Mouse (Mus musculus) left cerebral cortex, postnatal 14 days (tissue): ENCODE data around the gene Shisa4. TPM values are rescaled to one million over a fixed set of nuclear protein-coding genes. Genes with fewer than 3 reads are reported as not detected.
"Not testable (repeated sequence)": the region's sequence is repeated elsewhere in the genome, so short reads cannot be mapped to it uniquely, and the experiment has no call there.

ENCODE experiments used
- DNase-seq, 2 experiments: peaks; one replicate each; pipeline ENCODE4 v3.0.0; 2021 to 2022; ENCODE audit warnings: low spot score in 2 of 2, mixed read lengths in 1 of 2
- intact Hi-C: fragments of 180-260 bp; cut with DNase I; formaldehyde crosslinking; loops from one replicate; pipeline ENCODE4 v1.15.1; 2025
- long read RNA-seq, 2 experiments: library from polyadenylated mRNA; stranded (forward); transcript quantifications; one replicate each; pipeline ENCODE4 v2.0.0; 2021
- total RNA-seq, 2 experiments: library from RNA; stranded (reverse); gene quantifications; 2 replicates each; pipeline ENCODE4 v1.2.3; 2021

Shisa4 gene
- total RNA-seq: 100 to 1,000 TPM; 159 to 165 TPM
- long read RNA-seq, experiment 1, transcript Shisa4-202 (2 exons, 851 nt): minor isoform, 5 of 180 reads
- long read RNA-seq, experiment 1, transcript Shisa4-201 (5 exons, 1,763 nt): major isoform, 131 of 180 reads
- long read RNA-seq, experiment 1, transcript Shisa4-203 (3 exons, 1,404 nt): minor isoform, 11 of 180 reads
- long read RNA-seq, experiment 1, partial matches to known transcripts: 17 of 180 reads
- long read RNA-seq, experiment 1, other reads (novel, unspliced or antisense): 16 of 180 reads
- long read RNA-seq, experiment 2, transcript Shisa4-201 (5 exons, 1,763 nt): major isoform, 97 of 127 reads
- long read RNA-seq, experiment 2, transcript Shisa4-202 (2 exons, 851 nt): minor isoform, 5 of 127 reads
- long read RNA-seq, experiment 2, transcript Shisa4-203 (3 exons, 1,404 nt): minor isoform, 5 of 127 reads
- long read RNA-seq, experiment 2, partial matches to known transcripts: 7 of 127 reads
- long read RNA-seq, experiment 2, other reads (novel, unspliced or antisense): 13 of 127 reads

DNA sequence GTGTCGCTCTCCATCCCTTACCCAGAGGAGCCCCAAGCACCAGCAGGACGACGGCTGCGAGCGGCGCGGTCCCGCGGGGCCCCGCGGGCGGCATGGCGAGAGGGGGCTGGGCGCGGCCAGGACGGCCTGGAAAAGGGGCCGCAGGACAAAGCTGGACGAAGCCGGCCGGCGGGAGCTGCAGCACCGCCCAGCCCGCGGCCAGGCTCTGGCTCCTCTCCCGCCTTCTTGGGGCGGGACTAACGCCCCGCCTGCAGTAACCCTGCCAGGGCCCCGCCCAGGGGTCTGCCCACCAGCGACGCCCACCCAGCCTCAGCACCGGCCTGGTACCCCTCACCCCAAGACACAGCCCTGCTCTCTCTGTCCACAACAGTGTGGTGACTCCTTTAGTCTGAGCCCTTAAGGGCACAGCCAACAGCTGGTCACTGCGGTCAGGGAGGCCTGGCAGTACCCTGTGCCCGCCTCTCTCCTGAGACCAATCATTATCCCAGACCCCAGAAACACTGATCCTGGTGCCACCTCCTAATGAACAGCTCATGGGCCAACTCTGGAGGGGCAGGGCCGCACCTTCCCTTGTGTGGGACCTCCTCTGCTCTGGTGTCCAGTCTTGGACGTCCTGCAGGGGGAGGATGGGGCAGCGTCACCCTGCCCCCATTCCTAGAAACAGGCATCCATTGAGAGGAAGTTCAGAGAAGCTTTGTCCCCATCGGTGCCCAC, at the start of gene Shisa4:
Gene Shisa4, minus strand, starts transcription at position 370 of the 714 bp plus-strand sequence.
- DNase-seq: peak; percentile 76 to 82
- intact Hi-C loops: loop anchor here (5.0 kb wide), 1 partner anchor 228 kb away; the partner anchor contains the start of gene Arl8a

DNA sequence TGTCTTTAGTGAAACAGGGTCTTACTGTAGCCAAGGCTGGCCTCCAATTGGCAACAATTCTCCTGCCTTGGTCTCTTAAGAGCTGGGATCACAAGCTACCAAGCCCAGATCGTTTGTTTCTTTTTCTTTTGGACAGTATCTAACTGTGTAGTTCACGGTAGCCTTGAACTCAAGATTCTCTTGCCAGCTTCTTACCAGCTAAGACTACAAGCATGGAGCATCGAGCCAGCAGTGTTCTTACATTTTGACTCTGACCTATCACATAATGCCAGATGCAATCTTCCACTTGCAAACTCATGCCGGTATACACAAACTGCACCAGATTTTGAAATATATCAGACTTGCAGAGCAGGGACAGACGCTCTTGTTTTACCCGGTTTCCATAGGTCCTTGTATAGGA, 47.7 kb upstream of the Shisa4 start:
- intact Hi-C loops: no loop called here

DNA sequence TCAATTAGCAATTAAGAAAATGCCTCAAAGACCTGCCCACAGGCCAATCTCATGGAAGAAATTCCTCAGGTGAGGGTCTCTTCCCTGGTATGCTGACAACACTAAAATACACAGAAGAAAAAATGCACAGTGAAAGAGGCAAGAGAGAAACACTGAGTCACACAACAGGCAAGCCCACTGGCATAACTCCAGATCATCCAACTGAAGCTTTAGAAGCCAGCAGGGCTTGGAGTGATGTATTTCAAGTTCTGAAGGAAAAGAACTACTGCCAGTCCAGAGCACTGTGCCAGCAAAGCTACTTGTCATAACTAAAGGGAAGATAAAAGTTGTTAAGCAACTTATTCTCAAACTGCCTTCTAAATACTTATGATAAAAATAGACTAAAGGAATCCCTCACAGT, 39.0 kb upstream of the Shisa4 start:
- peak; percentile 53 to 58 for DNase-seq
- intact Hi-C loops: no loop called here

More for the DNA sequence above, 47.7 kb upstream of the Shisa4 start:
- DNase-seq: no peak

DNA sequence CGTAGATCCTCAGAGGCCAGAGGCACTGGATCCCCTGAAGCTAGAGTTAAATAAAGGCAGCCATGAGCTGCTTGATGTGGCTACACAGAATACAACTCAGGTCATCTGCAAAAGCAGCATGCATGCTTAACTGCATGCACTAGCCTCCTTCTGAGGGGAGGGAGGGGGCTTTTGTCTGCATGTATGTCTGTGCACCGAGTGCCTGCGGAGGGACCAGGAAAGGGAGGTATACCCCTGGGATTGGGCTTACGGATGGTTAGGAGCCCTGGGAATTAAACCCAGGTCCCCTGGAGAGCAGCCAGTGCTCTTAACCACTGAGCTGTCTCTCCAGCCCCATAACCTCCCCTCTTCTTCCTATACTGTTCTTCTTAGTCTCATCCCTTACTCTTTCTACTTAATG, 37.1 kb upstream of the Shisa4 start:
- no peak for DNase-seq
- intact Hi-C loops: no loop called here

DNA sequence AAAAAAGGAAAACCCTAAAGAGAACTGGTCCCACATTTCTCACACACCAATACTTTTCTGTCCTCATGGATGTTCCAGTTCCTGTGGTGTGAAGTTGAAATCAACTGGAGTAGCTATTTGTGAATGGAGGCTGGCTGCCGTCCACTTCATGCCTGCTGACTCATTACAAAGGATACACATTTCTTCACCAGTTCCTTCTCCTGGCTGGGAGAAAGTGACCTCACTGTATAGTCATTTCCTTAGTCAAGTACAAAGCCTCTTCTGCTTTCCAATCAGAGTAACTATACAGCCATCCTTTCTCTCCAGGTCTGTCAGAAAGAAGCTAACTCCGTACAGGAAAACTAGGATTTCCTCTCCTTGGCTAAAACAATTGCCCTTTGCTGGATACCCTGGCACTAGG, 35.9 kb upstream of the Shisa4 start:
- peak; percentile 49 to 62 for DNase-seq
- intact Hi-C loops: no loop called here

DNA sequence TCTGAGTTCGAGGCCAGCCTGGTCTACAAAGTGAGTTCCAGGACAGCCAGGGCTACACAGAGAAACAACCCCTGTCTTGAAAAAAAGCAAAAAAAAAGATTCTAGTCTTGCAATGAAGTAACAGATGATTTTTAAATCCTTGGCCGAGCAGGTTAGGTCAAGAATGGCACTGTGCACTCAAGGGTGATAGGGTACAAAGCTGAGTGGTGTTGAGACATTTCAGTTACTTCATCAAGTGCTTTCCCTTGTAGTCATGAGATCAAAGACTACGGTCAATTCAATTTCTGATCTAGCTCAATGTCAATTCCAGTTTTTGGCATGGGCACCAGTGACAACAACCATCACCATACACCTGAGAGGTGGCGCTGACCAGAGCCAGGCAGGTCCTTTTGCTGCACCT, 33.9 kb upstream of the Shisa4 start:
- intact Hi-C loops: no loop called here
- no peak for DNase-seq

DNA sequence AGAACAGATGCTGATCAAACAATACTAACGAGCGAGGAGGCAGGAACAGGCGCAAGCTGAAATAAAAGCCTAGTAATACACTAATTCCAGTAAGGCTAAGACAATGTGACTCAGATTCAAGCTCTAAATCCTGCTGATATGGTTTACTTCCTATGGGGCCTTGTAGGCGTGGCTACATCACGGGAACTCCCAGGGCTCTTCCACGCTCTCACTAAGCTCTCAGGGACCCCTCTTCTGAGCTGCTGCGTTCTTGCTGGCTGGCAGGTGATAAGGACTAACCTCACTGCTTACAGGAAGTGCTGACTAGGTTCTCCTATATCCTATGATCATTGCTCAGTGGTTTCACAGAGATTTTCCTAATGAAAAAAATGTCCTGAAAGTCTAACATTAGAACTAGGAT, 30.3 kb upstream of the Shisa4 start:
- intact Hi-C loops: no loop called here
- no peak for DNase-seq

DNA sequence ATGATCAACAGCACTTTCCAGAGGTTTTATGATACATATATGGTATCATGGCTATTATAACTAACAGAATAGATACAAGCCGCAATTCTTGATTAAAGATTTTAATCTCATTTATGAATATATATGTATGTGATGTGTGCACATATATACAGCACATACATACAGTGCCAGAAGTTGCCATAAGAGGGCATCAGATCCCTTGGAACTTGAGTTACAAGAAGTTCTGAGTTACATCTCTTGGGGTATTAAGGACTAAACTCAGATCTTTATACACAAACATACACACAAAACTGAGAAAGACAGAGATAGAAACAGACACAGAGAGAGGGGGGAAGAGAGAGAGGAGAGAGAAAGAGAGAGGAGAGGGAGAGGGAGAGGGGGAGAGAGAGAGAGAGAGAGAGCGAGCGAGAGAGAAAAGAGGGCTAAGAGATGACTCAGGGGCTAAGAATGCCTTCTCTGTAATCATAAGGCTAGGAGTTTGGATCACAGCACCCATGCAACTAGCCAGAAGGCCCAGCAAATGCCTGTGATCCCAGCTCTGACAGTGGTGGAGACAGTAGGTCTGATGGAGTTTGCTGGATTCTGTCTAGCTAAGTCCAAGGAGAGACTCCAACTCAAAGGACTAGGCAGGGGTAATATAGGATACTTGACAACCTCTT, 26.5 kb upstream of the Shisa4 start:
- intact Hi-C loops: loop anchor here (5.0 kb wide), 1 partner anchor 51 kb away; no protein-coding TSS in a partner anchor
- no peak for DNase-seq

DNA sequence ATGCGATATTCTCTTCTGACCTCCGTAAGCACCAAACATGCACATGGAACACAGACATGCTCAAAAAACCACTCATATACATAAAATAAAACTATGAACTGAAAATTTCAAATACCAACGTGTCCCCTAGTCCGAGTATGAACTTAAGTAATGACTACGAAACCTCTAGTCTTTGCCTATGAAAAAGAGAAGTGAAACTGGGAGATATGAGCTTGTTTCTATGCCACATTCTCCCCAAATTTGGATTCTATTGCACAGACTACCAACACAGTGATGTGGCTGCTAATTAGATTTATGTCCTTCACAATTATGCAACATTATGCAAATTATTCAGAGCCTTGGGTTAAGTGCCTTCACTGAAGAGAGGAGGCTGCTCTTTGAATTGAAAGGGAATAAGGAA, 24.4 kb upstream of the Shisa4 start:
- intact Hi-C loops: no loop called here

DNA sequence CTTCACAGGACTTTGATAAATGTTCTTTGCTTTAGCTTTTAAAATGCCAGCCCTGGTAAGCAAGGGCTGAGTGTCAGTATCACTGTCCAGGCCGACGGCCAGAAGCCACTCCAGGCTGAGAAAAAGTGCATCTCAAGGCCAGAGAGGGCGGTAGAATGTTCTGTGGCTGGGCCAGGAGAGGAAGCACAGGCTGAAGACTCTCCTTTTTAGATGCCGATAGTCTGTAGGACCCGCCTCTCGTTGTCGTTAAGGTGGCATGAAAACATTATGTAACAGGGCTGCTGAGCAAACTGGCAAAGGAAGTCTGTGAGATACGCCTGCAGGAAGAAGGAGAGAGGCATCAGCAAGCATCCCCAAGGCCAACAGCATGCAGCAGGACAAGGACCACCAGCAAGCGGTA, 10.1 kb upstream of the Shisa4 start:
- intact Hi-C loops: no loop called here
- no peak for DNase-seq

More for the DNA sequence above, 24.4 kb upstream of the Shisa4 start:
- DNase-seq: no peak

DNA sequence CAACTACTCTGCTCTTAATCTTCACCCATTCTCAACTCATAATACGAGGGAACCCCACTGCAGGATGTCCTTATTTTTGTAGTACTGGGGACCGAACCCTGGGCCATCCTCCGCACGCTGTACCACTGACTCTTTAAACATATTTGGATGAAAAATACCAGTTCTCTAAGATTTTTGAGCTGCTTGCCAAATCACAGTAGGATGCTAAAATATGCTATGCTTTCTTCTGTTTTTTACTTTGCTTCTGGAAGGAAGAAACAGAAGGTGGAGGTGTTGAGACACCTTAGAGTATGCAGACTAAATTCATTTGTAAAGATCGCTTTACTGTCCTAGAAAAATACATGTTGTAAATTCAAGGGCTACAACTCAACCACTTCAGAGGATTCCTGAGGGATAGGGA, 9.1 kb upstream of the Shisa4 start:
- DNase-seq: no peak
- intact Hi-C loops: no loop called here

DNA sequence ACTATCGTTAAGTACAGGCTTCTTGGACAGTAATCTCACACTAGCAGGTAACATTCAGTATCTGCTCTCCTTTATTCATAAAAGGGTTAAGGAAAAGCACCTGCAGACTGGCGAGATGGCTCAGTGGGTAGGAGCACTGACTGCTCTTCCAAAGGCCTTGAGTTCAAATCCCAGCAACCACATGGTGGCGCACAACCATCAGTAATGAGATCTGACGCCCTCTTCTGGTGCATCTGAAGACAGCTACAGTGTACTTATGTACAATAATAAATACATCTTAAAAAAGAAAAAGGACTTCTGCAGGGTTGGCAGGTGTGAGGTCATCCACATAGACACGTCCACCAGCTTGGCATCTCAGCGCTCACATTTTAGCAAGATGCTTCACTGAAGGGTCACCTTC, 6.5 kb upstream of the Shisa4 start:
- intact Hi-C loops: not testable (repeated sequence)

DNA sequence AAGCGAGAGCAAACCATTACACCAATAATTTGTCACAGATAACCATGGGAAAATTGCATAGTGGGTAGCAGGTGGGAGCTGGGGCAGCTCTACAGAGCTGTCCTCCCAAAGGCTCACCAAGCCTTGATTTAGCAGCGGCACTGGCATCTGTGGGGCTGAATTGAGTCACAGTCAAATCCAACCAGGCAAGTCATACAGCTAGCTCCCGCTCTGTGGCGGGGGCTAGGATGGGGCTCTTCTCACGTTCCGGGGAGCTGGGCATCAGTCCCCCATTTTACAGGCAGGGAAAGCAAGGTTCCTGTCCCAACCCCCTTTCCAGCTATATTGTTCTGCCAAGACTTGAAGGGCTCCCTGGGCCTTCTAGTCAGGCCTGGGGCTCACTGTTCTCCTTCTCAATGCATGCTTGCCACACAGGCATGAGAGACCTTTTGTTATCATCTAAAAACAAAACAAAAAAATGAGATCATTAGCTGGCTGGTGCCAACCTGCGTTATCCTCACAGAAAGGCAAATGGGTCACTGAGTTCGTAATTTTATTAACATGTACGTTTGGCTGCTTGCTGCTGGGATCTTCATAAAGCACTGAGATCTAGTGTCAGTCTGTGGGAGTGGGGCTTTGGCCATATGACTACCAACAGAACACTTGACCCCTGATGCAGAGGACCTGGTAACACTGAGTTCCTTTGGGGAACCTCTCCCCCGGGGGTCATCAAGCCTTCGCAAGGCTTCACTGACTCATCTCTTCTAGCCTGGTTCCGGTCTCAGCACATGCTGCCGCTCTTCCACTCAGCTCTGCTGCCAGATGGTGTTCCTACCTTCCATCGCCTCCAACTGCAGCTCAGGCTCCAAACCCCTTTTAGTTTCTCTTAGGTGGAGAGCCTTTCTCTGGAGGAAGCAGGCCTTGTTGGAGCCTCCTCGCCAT, 5.3 kb upstream of the Shisa4 start:
- intact Hi-C loops: no loop called here
- peak in 1 of 2 experiments; percentile 61 for DNase-seq

More for the DNA sequence above, 6.5 kb upstream of the Shisa4 start:
- not testable (repeated sequence) for DNase-seq

DNA sequence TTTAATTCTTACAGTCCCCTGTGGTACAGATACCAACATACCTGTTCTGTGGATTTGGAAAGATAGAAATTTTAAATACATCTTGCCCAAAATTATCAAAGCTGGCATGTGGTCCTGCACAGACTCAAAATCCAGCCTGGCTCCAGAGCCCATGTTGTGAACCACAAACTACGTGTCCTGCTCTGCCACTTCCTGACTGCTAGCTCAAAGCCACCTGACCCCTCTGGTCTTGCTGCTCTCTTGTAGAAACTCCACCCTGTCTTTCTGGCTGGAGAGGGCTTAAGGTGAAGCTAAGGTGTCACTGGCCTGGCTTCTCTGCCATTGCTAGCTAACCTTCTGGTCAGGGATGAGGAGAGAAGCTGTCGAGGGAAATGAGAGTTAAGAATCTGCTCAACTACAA, 4.0 kb upstream of the Shisa4 start:
- no peak for DNase-seq
- intact Hi-C loops: no loop called here

DNA sequence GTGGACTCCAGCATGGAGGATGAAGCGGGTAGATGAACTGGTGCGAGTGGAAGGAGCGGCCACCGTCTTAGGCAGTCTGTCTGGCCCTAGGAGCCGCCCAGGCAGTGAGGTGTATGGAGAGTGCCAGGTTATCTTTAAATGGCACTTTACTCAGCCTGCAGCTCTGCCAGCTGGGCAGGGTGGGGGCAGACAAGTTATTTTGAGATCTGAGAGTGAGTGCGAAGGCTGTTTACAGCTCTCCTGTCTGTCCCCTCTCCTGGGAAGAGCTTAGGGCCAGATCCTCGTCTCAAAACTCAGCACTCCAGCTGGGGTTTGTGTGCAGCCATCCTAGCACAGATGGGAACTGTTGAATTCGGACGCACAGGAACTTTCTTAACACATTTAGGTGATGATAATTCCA, 3.5 kb upstream of the Shisa4 start:
- peak; percentile 51 to 75 for DNase-seq
- intact Hi-C loops: no loop called here

DNA sequence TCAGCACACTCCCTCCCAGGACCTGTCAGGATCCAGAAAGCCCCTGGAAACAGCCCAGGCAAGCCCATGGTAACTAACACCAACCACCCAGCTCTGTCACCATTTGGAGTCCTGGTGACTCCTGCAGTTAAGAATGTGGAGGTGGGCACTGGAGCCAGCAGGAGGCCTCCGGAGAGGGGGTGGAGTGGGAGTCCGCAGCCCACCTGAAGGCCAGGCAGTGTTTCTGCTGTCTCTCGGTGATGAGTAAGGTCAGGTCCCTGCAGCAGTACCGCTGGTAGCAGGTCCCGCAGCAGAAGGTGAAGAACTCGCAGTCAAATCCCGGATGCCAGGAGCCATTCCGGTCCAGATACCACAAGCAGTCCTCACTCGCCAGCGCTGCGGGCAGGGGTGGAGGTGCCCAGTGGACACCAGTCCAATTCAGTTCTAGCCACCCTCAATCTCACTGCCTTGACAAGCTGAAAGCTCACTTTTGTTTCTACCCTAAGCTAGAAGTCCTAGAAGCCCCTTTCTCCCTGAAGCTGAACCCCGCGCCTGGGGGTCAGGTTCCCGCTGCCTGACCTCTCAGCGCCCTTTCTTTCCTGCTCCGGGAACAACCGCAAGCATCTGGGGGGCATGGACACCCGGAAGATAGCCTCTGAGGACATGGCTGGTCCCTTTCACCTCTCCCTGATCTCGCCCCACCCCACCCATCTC, 716 bp downstream of the Shisa4 start:
- intact Hi-C loops: loop anchor here (5.0 kb wide), 1 partner anchor 227 kb away; the partner anchor contains the start of gene Arl8a
- DNase-seq: no peak

DNA sequence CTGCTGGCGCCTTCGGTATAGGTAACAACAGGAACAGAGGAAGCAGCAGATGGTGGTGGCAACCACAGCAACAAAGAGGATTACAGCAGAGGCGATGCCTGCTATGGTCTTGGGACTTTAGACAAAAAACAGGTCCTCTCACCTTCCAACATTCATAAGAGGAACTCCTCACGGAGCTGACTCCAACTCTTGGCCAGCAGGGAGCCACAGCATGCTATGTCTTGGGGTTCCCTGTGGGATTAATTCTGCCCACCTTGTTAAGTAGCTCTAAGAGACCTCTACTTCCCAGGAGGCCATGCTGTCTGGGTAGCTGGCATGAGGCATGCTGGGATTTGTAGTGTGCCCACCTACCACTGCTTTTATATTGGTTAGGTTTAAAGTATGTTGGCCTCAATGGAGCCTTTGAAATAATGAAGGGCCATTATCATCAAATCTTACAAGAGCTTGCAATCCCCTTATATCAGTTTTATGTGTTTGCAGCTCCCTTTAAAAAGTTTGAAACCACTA, 1.8 kb downstream of the Shisa4 start:
- DNase-seq: no peak
- intact Hi-C loops: loop anchor here (5.0 kb wide), 1 partner anchor 226 kb away; the partner anchor contains the start of gene Arl8a

DNA sequence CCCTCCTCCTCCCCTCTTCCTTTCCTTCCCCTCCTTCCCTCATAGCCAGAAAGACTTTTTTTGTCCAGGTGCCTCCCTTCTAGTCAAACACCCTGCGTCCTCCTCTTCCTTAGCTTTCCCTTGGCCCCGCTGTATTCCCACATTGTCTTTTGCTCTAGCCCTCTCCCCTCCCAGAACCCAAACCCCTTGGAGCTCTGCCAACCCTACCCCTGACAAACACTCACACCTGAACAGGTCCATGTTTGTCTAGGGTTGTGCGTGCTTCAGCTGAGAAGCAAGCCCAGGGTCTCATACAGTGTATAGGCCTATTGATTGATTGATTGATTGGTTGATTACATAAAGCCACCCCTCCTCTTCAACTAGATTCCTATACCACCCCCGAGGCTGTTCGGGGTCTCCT, 5.6 kb downstream of the Shisa4 start:
- no peak for DNase-seq

More for the DNA sequence above, 5.6 kb downstream of the Shisa4 start:
- intact Hi-C loops: loop anchor here (2.0 to 10.0 kb wide), 4 partner anchors 89 to 385 kb away; partner anchors contain the start of gene Elf3
